Mouse (Mus musculus) bone marrow macrophage, adult 2 months (primary cell): ENCODE data around the gene Olfr159. TPM values are rescaled to one million over a fixed set of nuclear protein-coding genes. Genes with fewer than 3 reads are reported as not detected.
"Not testable (repeated sequence)": the region's sequence is repeated elsewhere in the genome, so short reads cannot be mapped to it uniquely, and the experiment has no call there.

Experiments
- H3K27ac ChIP-seq: 2 replicates; pipeline ENCODE4 v1.5.1; 2012; ENCODE audit warnings: low read depth, low read length; ENCODE audit not compliant: insufficient read depth
- H3K4me1 ChIP-seq: 2 replicates; pipeline ENCODE4 v1.6.1; 2012; ENCODE audit warnings: low read length; ENCODE audit not compliant: control insufficient read depth, insufficient read depth
- H3K4me3 ChIP-seq: 2 replicates; pipeline ENCODE4 v1.5.1; 2012; ENCODE audit warnings: mild to moderate bottlenecking, low read length, moderate library complexity; ENCODE audit not compliant: insufficient read depth
- CTCF ChIP-seq: IDR thresholded peaks from 2 replicates; pipeline ENCODE4 v1.5.1; 2012; ENCODE audit warnings: low read depth, mild to moderate bottlenecking, low read length, moderate library complexity
- POLR2A ChIP-seq: IDR thresholded peaks from 2 replicates; pipeline ENCODE4 v1.6.1; 2012; ENCODE audit warnings: mild to moderate bottlenecking, low read depth, low read length, borderline replicate concordance
- polyA plus RNA-seq: library from polyadenylated mRNA; stranded (reverse); fragments of >200 nt; gene quantifications from 2 replicates; pipeline ENCODE4 v1.2.4, GENCODE M21; 2012; ENCODE audit not compliant: missing spikeins, insufficient read depth, insufficient read length

Gene Olfr159
- polyA plus RNA-seq = not detected in 2 replicates

GRCm38 (mm10) chr4:43770909-43771308 lies at the start of gene Olfr159:
Olfr159 (minus strand) TSS chr4:43771009.
- TF ChIP-seq POLR2A = no peak
- TF ChIP-seq CTCF = no peak
- no peak within 1 kb of the TSS for H3K4me3 ChIP-seq
- no peak within 1 kb of the TSS for H3K27ac ChIP-seq
- no peaks in the 10 kb centered on the region for H3K4me1 ChIP-seq

- H3K4me3 ChIP-seq = no peak overlapping the region
- TF ChIP-seq POLR2A (no peak), CTCF (no peak)
- no peak overlapping the region for H3K27ac ChIP-seq
- H3K4me1 ChIP-seq = no peaks in the 10 kb centered on the region
Observed at GRCm38 (mm10) chr4:43798936-43799335, 28.1 kb upstream of the Olfr159 start.

- H3K27ac ChIP-seq = not testable (repeated sequence)
Observed at GRCm38 (mm10) chr4:43795844-43796243, 25.0 kb upstream of the Olfr159 start.

GRCm38 (mm10) chr4:43795296-43795695 lies 24.5 kb upstream of the Olfr159 start:
- TF ChIP-seq POLR2A (no peak), CTCF (no peak)
- H3K4me1 ChIP-seq = no peaks in the 10 kb centered on the region
- H3K27ac ChIP-seq = no peak overlapping the region
- no peak overlapping the region for H3K4me3 ChIP-seq

More at GRCm38 (mm10) chr4:43795844-43796243, 25.0 kb upstream of the Olfr159 start:
- not testable (repeated sequence) for H3K4me1 ChIP-seq, H3K4me3 ChIP-seq

GRCm38 (mm10) chr4:43772304-43772703 lies 1.5 kb upstream of the Olfr159 start:
- H3K27ac ChIP-seq = no peak overlapping the region
- TF ChIP-seq CTCF = no peak
- no peak for TF ChIP-seq POLR2A

GRCm38 (mm10) chr4:43771626-43772025 lies 817 bp upstream of the Olfr159 start:
- TF ChIP-seq CTCF (no peak), POLR2A (no peak)
- Histone ChIP-seq H3K4me3 (no peak overlapping the region), H3K27ac (no peak overlapping the region), H3K4me1 (no peaks in the 10 kb centered on the region)

More at GRCm38 (mm10) chr4:43772304-43772703, 1.5 kb upstream of the Olfr159 start:
- H3K4me1 ChIP-seq = no peaks in the 10 kb centered on the region
- no peak overlapping the region for H3K4me3 ChIP-seq

- H3K4me1 ChIP-seq = no peaks in the 10 kb centered on the region
- H3K4me3 ChIP-seq = no peak overlapping the region
- H3K27ac ChIP-seq = no peak overlapping the region
- TF ChIP-seq POLR2A (no peak), CTCF (no peak)
Observed at GRCm38 (mm10) chr4:43769374-43769773, 1.4 kb downstream of the Olfr159 start.

GRCm38 (mm10) chr4:43768341-43768740 lies 2.5 kb downstream of the Olfr159 start:
- Histone ChIP-seq H3K4me3 (no peak overlapping the region), H3K4me1 (no peaks in the 10 kb centered on the region), H3K27ac (no peak overlapping the region)
- TF ChIP-seq CTCF (no peak), POLR2A (no peak)

- H3K4me3 ChIP-seq = no peak overlapping the region
- H3K27ac ChIP-seq = no peak overlapping the region
- no peak for TF ChIP-seq POLR2A
- no peak for TF ChIP-seq CTCF
- H3K4me1 ChIP-seq = no peaks in the 10 kb centered on the region
Observed at GRCm38 (mm10) chr4:43763410-43763809, 7.4 kb downstream of the Olfr159 start.

- TF ChIP-seq CTCF (no peak), POLR2A (no peak)
- H3K4me3 ChIP-seq = no peak overlapping the region
- no peak overlapping the region for H3K27ac ChIP-seq
- H3K4me1 ChIP-seq = peaks cover 16% of the 10 kb centered on the region
Observed at GRCm38 (mm10) chr4:43761336-43761735, 9.5 kb downstream of the Olfr159 start.

GRCm38 (mm10) chr4:43760460-43760859 lies 10.3 kb downstream of the Olfr159 start:
- TF ChIP-seq POLR2A (no peak), CTCF (peak; percentile 53)
- peaks cover 22% of the 10 kb centered on the region for H3K4me1 ChIP-seq
- H3K27ac ChIP-seq = no peak overlapping the region
- no peak overlapping the region for H3K4me3 ChIP-seq
